Mouse (Mus musculus) common myeloid progenitor, adult 5-6 weeks (primary cell): ENCODE measurements around the gene Robo2. TPM values are rescaled to one million over a fixed set of nuclear protein-coding genes. Genes with fewer than 3 reads are reported as not detected.

ENCODE experiments used
- ATAC-seq: replicated peaks from 2 replicates; pipeline ENCODE4 v1.8.0; 2016; ENCODE audit warnings: low read depth, mild to moderate bottlenecking, moderate TSS enrichment, inconsistent platforms; ENCODE audit not compliant: poor library complexity, severe bottlenecking
- total RNA-seq: library from RNA; stranded (forward); fragments of 200-1000, 187-1606 nt; gene quantifications from 2 replicates; pipeline ENCODE4 v1.2.3, GENCODE M21; 2017

The Robo2 gene
- total RNA-seq, 1 experiment from 2014 or later, result not detected

DNA sequence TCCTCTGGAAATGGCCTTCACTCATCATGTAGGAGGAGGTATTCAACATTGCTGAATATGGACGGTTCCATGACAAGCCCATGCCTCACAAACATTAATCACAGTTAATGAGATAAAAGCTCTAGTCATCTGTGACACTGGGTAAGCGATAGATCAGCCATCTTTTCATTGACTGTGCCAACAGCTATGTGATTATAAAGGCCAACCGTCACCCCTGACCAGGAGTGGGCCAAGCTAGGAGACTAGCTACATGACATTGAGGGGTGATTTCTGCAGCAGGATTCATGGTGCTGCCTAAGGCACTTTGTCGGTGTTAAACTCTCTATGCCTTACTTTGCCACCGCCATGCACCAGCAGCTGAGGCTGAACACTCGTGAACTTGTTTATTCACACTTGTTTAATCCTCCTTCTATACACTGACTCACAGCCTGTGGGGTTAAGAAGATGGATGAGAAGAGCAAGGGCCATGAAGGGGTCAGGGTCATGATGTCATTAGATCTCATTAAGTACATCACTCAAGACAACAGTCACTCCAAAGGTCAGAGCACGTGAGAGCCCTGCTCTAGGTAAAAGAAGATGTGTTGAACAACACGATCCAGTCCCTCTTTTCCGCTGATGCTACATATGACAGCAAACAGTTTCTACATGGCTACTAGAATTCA, 72.5 kb downstream of the Robo2 start:
- ATAC-seq, result no peak

GRCm38 (mm10) chr16:74321666-74322371, 89.8 kb downstream of the Robo2 start:
- no peak for ATAC-seq

GRCm38 (mm10) chr16:74316150-74316549, 95.5 kb downstream of the Robo2 start:
- ATAC-seq, result no peak

GRCm38 (mm10) chr16:74313222-74313621, 98.4 kb downstream of the Robo2 start:
- no peak for ATAC-seq

DNA sequence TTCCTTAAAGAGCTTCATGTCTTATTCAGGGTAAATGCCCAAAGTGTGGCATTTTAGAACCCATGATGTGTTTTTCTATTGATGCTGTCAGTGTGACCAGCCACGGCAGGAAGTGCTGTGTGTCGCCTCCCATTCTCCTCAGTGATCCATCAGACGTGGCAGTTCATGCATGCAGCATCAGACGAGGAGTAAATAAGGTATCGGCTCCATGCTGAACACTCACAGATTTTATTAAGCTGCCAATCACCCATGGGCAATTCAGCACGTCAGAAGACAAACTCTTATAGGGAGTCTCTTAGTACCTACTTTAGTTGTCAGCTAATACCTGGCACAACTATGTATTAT, 104.1 kb downstream of the Robo2 start:
- no peak for ATAC-seq

DNA sequence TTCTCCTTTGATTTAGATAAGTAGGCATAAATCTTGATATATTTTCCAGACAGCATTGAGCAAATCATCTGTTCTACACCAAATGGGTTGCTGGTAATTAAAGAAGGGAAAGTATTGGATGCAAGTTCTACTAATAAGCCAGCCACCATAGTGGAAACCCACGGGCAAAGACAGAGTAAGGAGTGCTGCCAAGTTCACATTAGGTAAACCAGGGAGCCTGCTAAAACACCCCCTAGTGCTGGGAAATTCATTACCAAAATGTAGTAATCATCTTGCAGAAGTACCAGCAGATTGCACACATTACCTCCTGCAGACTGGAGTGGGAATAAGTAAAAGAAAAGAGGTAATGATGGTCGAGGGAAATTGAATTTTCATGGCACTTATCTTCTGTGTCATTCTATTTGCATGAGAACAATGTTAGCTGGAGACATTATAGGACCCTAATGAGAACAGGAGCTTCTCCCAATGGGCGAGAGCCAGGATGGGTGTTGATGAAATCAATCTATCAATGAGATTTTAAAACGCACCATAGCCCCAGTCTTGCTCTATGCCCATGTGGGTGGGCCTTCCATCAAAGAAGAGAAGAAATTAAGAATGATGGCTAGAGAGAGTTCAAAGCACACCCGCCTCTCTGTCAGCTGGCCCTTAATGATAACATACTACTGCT, 104.6 kb downstream of the Robo2 start:
- no peak for ATAC-seq

DNA sequence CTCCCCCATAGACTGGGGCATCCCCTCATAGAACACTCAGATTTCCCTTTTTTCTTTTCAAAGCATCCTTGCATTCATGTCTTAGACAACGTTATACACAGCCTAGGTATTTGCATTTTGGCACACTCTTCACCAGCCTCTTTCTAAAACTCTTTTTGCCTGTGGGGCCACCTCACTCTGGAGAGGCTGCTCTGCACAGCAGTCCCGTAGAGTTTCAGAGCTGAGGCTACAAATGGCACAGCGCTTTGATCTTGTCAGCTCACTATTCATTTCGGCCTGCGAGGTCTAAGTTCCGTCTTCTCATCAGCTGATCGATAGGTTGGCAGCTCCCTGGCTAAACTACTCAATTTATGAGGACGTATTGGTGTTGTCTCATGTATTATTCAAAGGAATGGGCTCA, 123.7 kb downstream of the Robo2 start:
- no peak for ATAC-seq

DNA sequence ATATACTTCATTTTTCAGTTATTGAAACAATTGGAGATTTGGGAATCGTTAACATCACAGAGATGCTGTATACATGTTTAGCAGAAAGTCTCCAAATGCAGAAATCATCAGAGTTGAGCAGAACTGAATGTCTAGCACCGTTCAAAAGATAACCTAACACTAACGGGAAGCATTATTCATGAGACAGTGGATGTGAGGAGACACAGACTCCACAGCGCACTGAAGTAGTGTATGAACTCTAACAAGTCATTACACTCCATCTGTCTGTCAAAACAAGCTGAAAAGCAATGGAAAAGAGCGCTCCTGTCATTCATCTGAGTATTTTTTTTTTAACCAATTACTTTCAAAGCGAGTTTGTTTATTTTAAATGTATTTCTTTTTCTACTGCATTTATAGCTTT, 129.1 kb downstream of the Robo2 start:
- ATAC-seq, result no peak

DNA sequence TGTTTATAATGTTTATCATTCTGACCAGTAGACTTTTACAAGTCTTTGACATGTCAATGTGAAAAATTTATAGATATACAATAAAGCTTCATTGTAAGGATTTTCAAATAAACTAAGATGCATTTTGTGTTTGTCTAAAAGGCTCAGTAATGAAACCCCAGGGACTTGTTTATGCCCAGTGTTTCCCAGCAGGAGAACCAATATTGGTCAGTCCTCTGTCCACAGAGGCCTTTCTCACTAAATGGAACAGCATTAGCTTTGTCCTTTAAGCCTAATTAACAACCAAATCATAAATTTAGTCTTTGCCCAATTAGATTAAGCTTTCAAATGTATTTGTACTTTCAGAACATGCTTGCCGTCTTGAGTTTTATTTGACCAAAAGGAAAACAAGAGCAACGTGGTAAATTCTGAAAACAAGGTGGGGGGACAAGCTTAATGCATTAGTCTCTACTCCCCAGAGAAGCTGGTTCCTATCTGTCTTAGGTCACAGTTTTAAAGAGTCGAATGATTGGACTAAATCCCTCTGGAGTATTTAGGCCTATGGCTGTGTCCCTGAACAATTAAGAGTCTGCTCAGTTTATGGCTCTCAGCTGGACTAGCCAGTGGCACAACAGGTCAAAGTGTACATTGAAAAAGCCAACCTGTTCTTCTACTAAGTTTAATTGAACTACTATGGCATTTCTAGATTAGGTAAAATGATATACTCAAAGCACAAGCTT, 134.6 kb downstream of the Robo2 start:
- ATAC-seq, result no peak

DNA sequence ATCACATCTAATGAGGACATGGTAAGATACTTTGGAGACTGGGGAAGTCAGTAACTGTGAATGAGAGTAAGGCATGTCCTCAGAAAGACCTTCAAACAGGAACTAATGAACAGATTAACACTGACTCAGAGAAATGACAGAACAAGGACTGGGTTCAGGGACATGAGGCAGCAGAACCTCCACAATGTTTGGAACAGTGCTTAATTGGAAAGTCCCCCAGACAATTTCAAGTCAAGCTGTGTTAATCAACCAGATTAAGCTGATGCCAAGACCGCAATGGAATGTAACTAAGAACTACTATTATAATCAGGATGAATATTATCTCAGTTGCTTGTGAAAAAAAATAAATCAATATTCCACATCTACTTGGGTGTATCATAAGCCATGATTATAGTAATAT, 137.0 kb downstream of the Robo2 start:
- no peak for ATAC-seq

DNA sequence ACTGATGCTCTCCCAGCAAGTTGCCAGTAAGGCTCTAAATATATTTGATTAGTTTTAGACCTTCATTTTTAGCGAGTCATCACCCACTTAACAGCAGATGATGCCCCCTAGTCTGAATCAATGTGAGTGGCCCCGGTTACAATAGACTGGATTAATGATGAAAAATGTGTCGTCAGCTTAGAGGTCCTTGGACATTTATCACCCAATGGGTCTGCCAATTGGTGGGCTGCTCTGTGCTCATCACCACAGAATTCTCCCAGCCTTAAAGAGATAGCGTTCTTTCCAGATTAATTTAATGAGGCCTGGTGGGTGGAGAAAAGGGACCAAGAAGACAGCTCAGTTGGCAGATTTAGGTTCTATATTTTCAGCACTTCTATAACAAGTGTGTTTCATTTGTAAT, 138.6 kb downstream of the Robo2 start:
- ATAC-seq, result no peak

- ATAC-seq, result no peak
Measured at GRCm38 (mm10) chr16:74258241-74258640, 153.4 kb downstream of the Robo2 start.

GRCm38 (mm10) chr16:74244452-74244851, 167.2 kb downstream of the Robo2 start:
- ATAC-seq, result no peak

GRCm38 (mm10) chr16:74241534-74241933, 170.1 kb downstream of the Robo2 start:
- no peak for ATAC-seq

GRCm38 (mm10) chr16:74237411-74237930, 174.2 kb downstream of the Robo2 start:
- no peak for ATAC-seq

DNA sequence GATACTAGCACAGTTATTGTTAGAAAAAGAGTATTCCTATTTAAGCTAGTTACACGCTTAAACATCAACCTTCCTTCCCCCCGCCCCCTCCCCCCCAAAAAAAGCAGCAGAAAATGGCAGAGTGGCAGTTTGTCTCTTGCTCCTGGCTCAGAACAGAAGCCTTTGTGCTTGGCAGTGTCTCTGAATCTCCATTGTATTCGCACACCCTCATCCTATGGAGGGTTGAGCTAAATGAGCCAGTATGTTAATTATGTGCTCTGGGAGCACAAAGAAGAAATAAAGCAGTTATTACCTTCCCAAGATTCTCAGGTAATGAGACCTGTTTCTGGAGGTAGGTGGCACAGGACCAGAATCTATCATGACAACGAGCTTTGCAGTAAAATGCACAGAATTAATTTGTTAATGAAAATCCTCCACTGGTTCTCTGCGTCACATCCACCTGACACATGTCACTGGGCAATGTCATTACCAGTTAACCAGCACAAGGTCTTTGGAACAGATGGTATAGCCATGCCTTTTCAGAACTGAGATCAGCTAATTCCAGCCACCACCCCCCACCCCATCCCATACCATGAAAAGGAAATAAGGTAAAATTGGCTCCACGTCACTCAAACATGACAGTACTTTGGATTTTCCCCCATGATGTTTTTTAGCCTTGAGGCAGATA, 177.1 kb downstream of the Robo2 start:
- ATAC-seq, result no peak

DNA sequence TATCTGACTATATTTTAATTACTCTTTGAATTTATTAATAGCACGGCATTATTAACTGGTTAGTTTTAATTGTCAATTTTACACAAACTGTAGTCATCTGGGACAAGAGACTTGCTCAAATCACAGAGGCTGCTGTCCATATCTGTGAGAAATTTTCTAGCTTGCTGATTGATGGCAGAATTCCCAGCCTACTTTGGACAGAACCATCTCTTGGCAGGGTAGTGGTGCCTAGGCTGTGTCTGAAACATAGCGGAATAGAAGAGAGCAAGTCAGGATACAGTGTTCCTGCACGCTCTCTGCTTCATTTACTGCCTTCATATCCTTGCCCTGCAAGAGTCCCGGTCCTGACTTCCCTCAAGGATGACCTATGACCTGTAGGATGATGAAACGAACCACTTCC, 178.0 kb downstream of the Robo2 start:
- ATAC-seq, result no peak

DNA sequence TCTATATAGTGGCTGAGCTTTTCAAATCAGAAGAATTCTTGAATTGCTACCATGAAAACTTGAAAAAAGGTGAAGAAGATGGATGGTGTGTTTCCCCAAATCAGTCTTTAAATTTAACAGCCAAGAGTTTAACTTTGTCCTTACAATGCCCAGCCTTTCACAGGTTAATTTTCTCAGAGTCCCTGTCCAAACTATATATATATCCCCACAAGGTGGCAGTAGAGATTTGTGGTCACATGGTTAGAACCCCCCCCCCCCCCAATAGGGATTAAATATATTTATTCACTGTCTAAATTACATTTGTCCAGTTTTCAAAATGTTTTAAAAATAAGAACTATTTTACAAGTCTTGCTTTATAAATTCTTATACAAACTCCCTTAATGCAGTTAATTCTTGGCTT, 184.3 kb downstream of the Robo2 start:
- ATAC-seq, result no peak

- no peak for ATAC-seq
Measured at GRCm38 (mm10) chr16:74225423-74226272, 186.0 kb downstream of the Robo2 start.
